ENCODE assay signal across 8 mouse cellular contexts in genomic region chr15:83210229-83210628, GRCm38 (mm10). TPM values are rescaled to one million over a fixed set of nuclear protein-coding genes. Genes with fewer than 3 reads are reported as not detected.
DNase-seq lines count a peak whose midpoint lies in the region; ATAC-seq and TF ChIP-seq lines count a peak whose summit lies in the region.

No protein-coding gene starts in this region.

- intact Hi-C loops in heart, postnatal 10 days (cut with DNase I): loop anchor here (5.0 kb wide), 2 partner anchors 107 to 307 kb away; no protein-coding TSS in a partner anchor

- H3K27ac ChIP-seq in forebrain, embryonic 10.5 days: no peak overlapping the region

- H3K4me1 ChIP-seq in E14TG2a.4 (replicated peaks; ENCODE audit: low read depth, low read length): peaks cover 24% of the 10 kb centered on the region
- H3K4me1 ChIP-seq in forebrain, embryonic 10.5 days: peaks cover 18% of the 10 kb centered on the region

- 0 out of 2 replicates have a peak, but pooled peaks have one; percentile 30 for ATAC-seq in neutrophil, adult 5-6 weeks (ENCODE audit: extremely low read depth, insufficient number of reproducible peaks, low FRiP score, poor library complexity, severe bottlenecking)

- peak; percentile 65 for TF ChIP-seq CTCF in E14TG2a.4 (conservative IDR thresholded peaks at IDR 0.05; ENCODE audit: low read length)

- peaks cover 14% of the 10 kb centered on the region for H3K27me3 ChIP-seq in E14TG2a.4 (ENCODE audit: insufficient read depth, low read length)
- H3K27me3 ChIP-seq in forebrain, embryonic 10.5 days (ENCODE audit: poor library complexity, severe bottlenecking): peaks cover 36% of the 10 kb centered on the region

- no peaks in the 10 kb centered on the region for H3K9me3 ChIP-seq in E14TG2a.4 (ENCODE audit: low read length)
- no peaks in the 10 kb centered on the region for H3K9me3 ChIP-seq in forebrain, embryonic 10.5 days

- DNase-seq in adrenal gland, postnatal 25 days: peak; percentile 66
- peak; percentile 44 for DNase-seq in forebrain, embryonic 10.5 days (ENCODE audit: extremely low spot score, low spot score)
- DNase-seq in heart, postnatal 10 days: peak; percentile 76 to 84
- DNase-seq in kidney, postnatal 36 days: peak; percentile 77 to 89
- DNase-seq in lung, adult 18-20 months: peak; percentile 64 to 73
- no peak for DNase-seq in yolk sac, embryonic 10.5 days (ENCODE audit: low spot score)

- 20% methylated on average over 11 of the region's 11 CpGs for WGBS in forebrain, embryonic 10.5 days

- H3K36me3 ChIP-seq in E14TG2a.4 (ENCODE audit: insufficient read depth, low read length): no peaks in the 10 kb centered on the region
- H3K36me3 ChIP-seq in forebrain, embryonic 10.5 days (replicated peaks): no peaks in the 10 kb centered on the region

- H3K4me3 ChIP-seq in E14TG2a.4 (replicated peaks; ENCODE audit: low read length): no peak overlapping the region
- peak overlapping the region; percentile 34 for H3K4me3 ChIP-seq in forebrain, embryonic 10.5 days

RNA-seq across cellular contexts. Expression of gene Cyb5r3, which starts 37.8 kb away (rescaled TPM):
- 349 and 393 TPM in 2 replicates for total RNA-seq in adrenal gland, postnatal 25 days (2021)
- polyA plus RNA-seq in forebrain, embryonic 10.5 days (2016; fragmentation: Nextera tagmentation; extraction: Ambion mirVana): 187 and 200 TPM in 2 replicates
- total RNA-seq in heart, postnatal 10 days (2021): 100 to 1,000 TPM; 133 to 136 TPM
- 22.5 and 30.8 TPM in 2 replicates for total RNA-seq in neutrophil, adult 5-6 weeks (2017)

RNA-seq across cellular contexts. Expression of gene A4galt, which starts 41.3 kb away (rescaled TPM):
- 6.8 and 7.7 TPM in 2 replicates for total RNA-seq in adrenal gland, postnatal 25 days (2021)
- polyA plus RNA-seq in forebrain, embryonic 10.5 days (2016; fragmentation: Nextera tagmentation; extraction: Ambion mirVana): 0.53 and 0.59 TPM in 2 replicates
- total RNA-seq in heart, postnatal 10 days (2021): 1 to 10 TPM; 5.3 to 7.5 TPM
- not detected in 2 replicates for total RNA-seq in neutrophil, adult 5-6 weeks (2017)
